Mouse (Mus musculus): ENCODE measurements around the gene Ltbr.

GRCm38 (mm10) chr6:125352811-125353210 lies 39.1 kb upstream of the Ltbr start:
- TF ChIP-seq CTCF (IDR thresholded peaks at IDR 0.05; ENCODE audit: extremely low read depth, insufficient read depth, low read length): no peak
- TF ChIP-seq POLR2A (IDR thresholded peaks at IDR 0.05; ENCODE audit: extremely low read depth, insufficient read depth, low read length): no peak

All from cortical plate, adult 2 months (tissue).